ENCODE assay signal across 9 mouse cellular contexts in genomic region chr4:82508281-82508687, GRCm38 (mm10).
A peak's percentile ranks its signal among the peaks of the same experiment; 100 is the strongest.
DNase-seq lines count a peak whose midpoint lies in the region; ATAC-seq lines count a peak whose summit lies in the region.
"Had no signal": no experiment of that assay in that cellular context is flagged by ENCODE, and none has a peak within 500 bp of the region (broad histone marks: within the 10 kb centered on the region; RNA-seq: fewer than 3 reads in every experiment).

No protein-coding gene starts in this region.

- H3K9me3 ChIP-seq in embryonic facial prominence, embryonic 12.5 days, result no peaks in the 10 kb centered on the region
- H3K9me3 ChIP-seq in hindbrain, embryonic 14.5 days (ENCODE audit: control insufficient read depth, low read length), result no peaks in the 10 kb centered on the region
- H3K9me3 ChIP-seq in liver, embryonic 12.5 days (replicated peaks), result no peaks in the 10 kb centered on the region

- ATAC-seq in embryonic facial prominence, embryonic 12.5 days (ENCODE audit: insufficient number of reproducible peaks, insufficient read depth, low FRiP score, low TSS enrichment), result no peak
- no peak for ATAC-seq in hindbrain, embryonic 14.5 days (ENCODE audit: low FRiP score)
- no peak for ATAC-seq in liver, embryonic 12.5 days

- H3K27me3 ChIP-seq in embryonic facial prominence, embryonic 12.5 days, result no peaks in the 10 kb centered on the region
- H3K27me3 ChIP-seq in hindbrain, embryonic 14.5 days (ENCODE audit: control insufficient read depth, insufficient read depth, low read length), result 0 out of 2 replicates have a peak, but pooled peaks cover 5% of the 10 kb centered on the region
- H3K27me3 ChIP-seq in liver, embryonic 12.5 days (replicated peaks), result peaks cover 97% of the 10 kb centered on the region

- DNase-seq in gastrocnemius, postnatal 14 days, result peak; percentile 22
- DNase-seq in gastrocnemius, postnatal 25 days, result no peak
- DNase-seq in hindbrain, embryonic 14.5 days (ENCODE audit: low spot score), result no peak
- DNase-seq in yolk sac, embryonic 10.5 days (ENCODE audit: low spot score), result peak; percentile 54
- DNase-seq in left cerebral cortex, adult 8-10 months (ENCODE audit: low spot score in 2 of 2), result no peak
- DNase-seq in T-cell, adult 2 months (ENCODE audit: low spot score), result no peak

- intact Hi-C loops in gastrocnemius, postnatal 14 days (cut with DNase I; ENCODE audit: low total_unique reads), result loop anchor here (5.0 kb wide), 1 partner anchor 34 kb away; no protein-coding TSS in a partner anchor

- H3K4me3 ChIP-seq in embryonic facial prominence, embryonic 12.5 days, result peak overlapping the region; percentile 98
- peak overlapping the region; percentile 71 for H3K4me3 ChIP-seq in hindbrain, embryonic 14.5 days (replicated peaks; ENCODE audit: low read length)
- peak overlapping the region; percentile 18 for H3K4me3 ChIP-seq in liver, embryonic 12.5 days

- peak overlapping the region; percentile 100 for H3K27ac ChIP-seq in embryonic facial prominence, embryonic 12.5 days
- H3K27ac ChIP-seq in hindbrain, embryonic 14.5 days, result peak overlapping the region; percentile 96
- peak overlapping the region; percentile 89 for H3K27ac ChIP-seq in liver, embryonic 12.5 days

- peaks cover 45% of the 10 kb centered on the region for H3K4me1 ChIP-seq in embryonic facial prominence, embryonic 12.5 days
- H3K4me1 ChIP-seq in hindbrain, embryonic 14.5 days (replicated peaks; ENCODE audit: control insufficient read depth, insufficient read depth, low read length), result peaks cover 26% of the 10 kb centered on the region; the same call in 1 of the 2 replicates
- peaks cover 24% of the 10 kb centered on the region for H3K4me1 ChIP-seq in liver, embryonic 12.5 days

- H3K9ac ChIP-seq in embryonic facial prominence, embryonic 12.5 days, result peak overlapping the region; percentile 100
- H3K9ac ChIP-seq in hindbrain, embryonic 14.5 days, result peak overlapping the region; percentile 97
- 0 out of 2 replicates have a peak overlapping the region, but pooled peaks have one; percentile 31 for H3K9ac ChIP-seq in liver, embryonic 12.5 days

- H3K36me3 ChIP-seq in embryonic facial prominence, embryonic 12.5 days, result no peaks in the 10 kb centered on the region
- no peaks in the 10 kb centered on the region for H3K36me3 ChIP-seq in hindbrain, embryonic 14.5 days (replicated peaks; ENCODE audit: control insufficient read depth, insufficient read depth)
- no peaks in the 10 kb centered on the region for H3K36me3 ChIP-seq in liver, embryonic 12.5 days
- H3K36me3 ChIP-seq: G1E had no signal

- WGBS in embryonic facial prominence, embryonic 12.5 days, result 6% methylated on average over 7 of the region's 7 CpGs
- WGBS in hindbrain, embryonic 14.5 days, result 8% methylated on average over 7 of the region's 7 CpGs
- 18% methylated on average over 7 of the region's 7 CpGs for WGBS in liver, embryonic 12.5 days (ENCODE audit: insufficient replicate concordance)

- H3K4me2 ChIP-seq in embryonic facial prominence, embryonic 12.5 days (replicated peaks), result peak overlapping the region; percentile 71
- H3K4me2 ChIP-seq in hindbrain, embryonic 14.5 days (replicated peaks), result peak overlapping the region; percentile 82
- H3K4me2 ChIP-seq in liver, embryonic 12.5 days, result peak overlapping the region; percentile 68

Comparison
In these comparisons a context has a peak if more than half of its experiments do, and no peak if none do; other contexts are left out.
1. DNase-seq: peak in gastrocnemius, postnatal 14 days (single experiment) and yolk sac, embryonic 10.5 days (single experiment); none in gastrocnemius, postnatal 25 days (single experiment), hindbrain, embryonic 14.5 days (single experiment), left cerebral cortex, adult 8-10 months (0 of 2) and T-cell, adult 2 months (single experiment).
2. H3K4me3 ChIP-seq: peak in every context shown above with its lines; median percentile 98 in embryonic facial prominence, embryonic 12.5 days; 71 in hindbrain, embryonic 14.5 days; 18 in liver, embryonic 12.5 days.
3. H3K9ac ChIP-seq: peak in every context shown above with its lines; median percentile 100 in embryonic facial prominence, embryonic 12.5 days; 97 in hindbrain, embryonic 14.5 days; 31 in liver, embryonic 12.5 days.
4. Peak in every context shown above with its lines, with median percentiles within 50 percentile points of each other: H3K27ac ChIP-seq and H3K4me2 ChIP-seq.